Mouse (Mus musculus): ENCODE measurements around the gene Tmem184a. TPM values are rescaled to one million over a fixed set of nuclear protein-coding genes. Genes with fewer than 3 reads are reported as not detected.

The Tmem184a gene
- polyA plus RNA-seq, 1 experiment from 2014 or later = 72.0 TPM

DNA sequence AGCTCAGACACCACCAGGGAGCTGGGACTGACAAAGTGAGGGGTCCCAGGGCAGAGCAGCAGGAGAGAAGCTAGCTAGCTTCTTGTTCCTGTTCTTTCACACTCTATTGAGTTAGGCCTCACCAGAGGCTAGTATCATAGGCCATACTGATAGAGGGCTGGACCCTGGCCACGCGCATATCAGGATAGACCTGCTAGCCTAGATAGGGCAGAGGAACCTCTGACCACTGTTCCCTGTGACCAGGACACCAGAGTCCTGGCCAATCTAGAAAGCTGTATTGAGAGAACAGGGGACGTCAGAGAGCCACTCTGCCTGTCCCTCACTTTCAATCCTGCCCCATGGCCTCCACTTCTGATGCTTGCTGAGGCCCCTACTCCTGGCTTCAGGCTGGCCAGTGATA lies 1.7 kb downstream of the Tmem184a start:
- no peaks in the 10 kb centered on the region for H3K4me1 ChIP-seq (replicated peaks; ENCODE audit: control insufficient read depth, insufficient read depth)
- no peaks in the 10 kb centered on the region for H3K9me3 ChIP-seq (ENCODE audit: control insufficient read depth, low read length)
- 74% methylated on average over 3 of the region's 3 CpGs for WGBS
- peak overlapping the region; percentile 35; the same call in 1 of the 2 replicates for H3K27ac ChIP-seq (replicated peaks)
- no peak for DNase-seq (ENCODE audit: low spot score)
- 0 out of 2 replicates have a peak overlapping the region, but pooled peaks have one; percentile 32 for H3K4me2 ChIP-seq (replicated peaks; ENCODE audit: low read depth)
- TF ChIP-seq EP300 (optimal IDR thresholded peaks at IDR 0.05) = no peak
- no peak for TF ChIP-seq CTCF (IDR thresholded peaks at IDR 0.05; ENCODE audit: low read depth)
- no peak for ATAC-seq (ENCODE audit: low FRiP score, low TSS enrichment)
- no peak overlapping the region for H3K9ac ChIP-seq (ENCODE audit: low read length)
- H3K27me3 ChIP-seq (ENCODE audit: control insufficient read depth, insufficient read depth, low read length) = no peaks in the 10 kb centered on the region
- H3K4me3 ChIP-seq (ENCODE audit: low read depth, low read length) = no peak overlapping the region
- H3K36me3 ChIP-seq (ENCODE audit: control insufficient read depth, insufficient read depth, low read length) = peaks cover 7% of the 10 kb centered on the region; the same call in 1 of the 2 replicates

DNA sequence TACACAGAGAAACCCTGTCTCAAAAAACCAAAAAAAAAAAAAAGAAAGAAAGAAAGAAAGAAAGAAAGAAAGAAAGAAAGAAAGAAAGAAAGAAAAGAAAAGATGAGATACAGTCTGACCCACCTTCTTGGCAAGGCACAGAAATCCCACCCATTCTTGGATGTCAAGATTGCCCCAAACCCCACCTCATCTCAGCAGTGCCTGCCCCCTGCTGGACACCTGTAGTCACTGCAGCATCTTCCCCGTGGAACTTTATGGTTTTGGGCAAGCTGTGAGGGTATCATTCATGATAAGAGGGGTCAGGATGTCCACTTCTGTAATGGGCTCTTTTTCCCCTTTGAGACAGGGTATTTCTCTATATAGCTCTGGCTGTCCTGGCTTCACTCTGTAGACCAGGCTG lies 2.4 kb downstream of the Tmem184a start:
- WGBS = 9% methylated on average over 1 of the region's 1 CpGs
- no peaks in the 10 kb centered on the region for H3K4me1 ChIP-seq (replicated peaks; ENCODE audit: control insufficient read depth, insufficient read depth)
- H3K27ac ChIP-seq (replicated peaks) = no peak overlapping the region
- H3K9me3 ChIP-seq (ENCODE audit: control insufficient read depth, low read length) = no peaks in the 10 kb centered on the region
- H3K27me3 ChIP-seq (ENCODE audit: control insufficient read depth, insufficient read depth, low read length) = no peaks in the 10 kb centered on the region
- ATAC-seq (ENCODE audit: low FRiP score, low TSS enrichment) (no peak), DNase-seq (ENCODE audit: low spot score) (peak; percentile 29)
- no peak overlapping the region for H3K4me3 ChIP-seq (ENCODE audit: low read depth, low read length)
- no peak overlapping the region for H3K4me2 ChIP-seq (replicated peaks; ENCODE audit: low read depth)
- no peak overlapping the region for H3K9ac ChIP-seq (ENCODE audit: low read length)
- 0 out of 2 replicates have a peak, but pooled peaks cover under 1% of the 10 kb centered on the region for H3K36me3 ChIP-seq (ENCODE audit: control insufficient read depth, insufficient read depth, low read length)
- TF ChIP-seq EP300 (optimal IDR thresholded peaks at IDR 0.05) (no peak), CTCF (IDR thresholded peaks at IDR 0.05; ENCODE audit: low read depth) (peak; percentile 80)

DNA sequence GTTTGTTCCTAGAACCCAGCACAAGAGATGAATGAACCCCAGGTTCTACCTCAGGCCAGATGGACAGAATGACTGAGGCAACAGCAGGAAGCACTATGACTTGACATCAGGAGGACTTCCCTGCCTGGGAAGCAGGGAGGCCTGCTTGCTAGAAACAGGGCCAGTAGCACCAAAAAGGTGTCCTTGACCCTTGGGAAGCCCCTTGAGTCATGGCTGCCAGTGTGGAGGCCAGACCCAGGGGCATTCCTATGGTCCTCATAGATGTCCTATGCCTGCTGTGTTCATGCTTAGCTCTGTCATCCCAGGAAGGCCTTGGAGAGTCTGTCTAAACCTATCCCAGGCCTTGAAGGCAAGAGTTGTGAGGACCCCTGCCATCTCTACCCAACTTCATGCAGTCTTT lies 3.3 kb downstream of the Tmem184a start:
- TF ChIP-seq CTCF (IDR thresholded peaks at IDR 0.05; ENCODE audit: low read depth) (no peak), EP300 (optimal IDR thresholded peaks at IDR 0.05) (no peak)
- no peak overlapping the region for H3K27ac ChIP-seq (replicated peaks)
- H3K36me3 ChIP-seq (ENCODE audit: control insufficient read depth, insufficient read depth, low read length) = no peaks in the 10 kb centered on the region
- H3K4me1 ChIP-seq (replicated peaks; ENCODE audit: control insufficient read depth, insufficient read depth) = no peaks in the 10 kb centered on the region
- no peak overlapping the region for H3K9ac ChIP-seq (ENCODE audit: low read length)
- no peak for DNase-seq (ENCODE audit: low spot score)
- H3K27me3 ChIP-seq (ENCODE audit: control insufficient read depth, insufficient read depth, low read length) = no peaks in the 10 kb centered on the region
- H3K4me2 ChIP-seq (replicated peaks; ENCODE audit: low read depth) = no peak overlapping the region
- H3K9me3 ChIP-seq (ENCODE audit: control insufficient read depth, low read length) = no peaks in the 10 kb centered on the region
- ATAC-seq (ENCODE audit: low FRiP score, low TSS enrichment) = no peak
- H3K4me3 ChIP-seq (ENCODE audit: low read depth, low read length) = no peak overlapping the region

DNA sequence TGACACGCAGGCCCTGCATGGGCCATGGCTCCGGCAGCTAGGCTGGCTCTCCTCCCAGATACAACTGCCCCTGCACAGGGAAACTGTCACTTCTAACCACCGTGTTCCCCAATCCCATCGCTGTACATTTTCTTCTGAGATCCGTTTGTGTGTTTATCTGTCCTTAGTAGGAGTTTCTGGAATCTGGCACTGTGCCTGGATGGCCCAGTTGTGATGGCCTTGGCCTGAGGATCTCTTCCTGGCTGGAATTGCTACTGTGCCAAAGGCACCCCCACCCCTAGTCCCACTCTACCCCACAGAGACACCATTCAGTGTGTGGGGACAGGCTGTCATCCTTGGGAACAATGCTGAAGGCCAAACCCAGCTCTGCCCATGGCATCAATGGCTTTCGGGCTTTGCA lies 3.8 kb downstream of the Tmem184a start:
- no peak for DNase-seq (ENCODE audit: low spot score)
- H3K4me1 ChIP-seq (replicated peaks; ENCODE audit: control insufficient read depth, insufficient read depth) = no peaks in the 10 kb centered on the region
- no peak overlapping the region for H3K9ac ChIP-seq (ENCODE audit: low read length)
- no peaks in the 10 kb centered on the region for H3K36me3 ChIP-seq (ENCODE audit: control insufficient read depth, insufficient read depth, low read length)
- TF ChIP-seq EP300 (optimal IDR thresholded peaks at IDR 0.05) = no peak
- TF ChIP-seq CTCF (IDR thresholded peaks at IDR 0.05; ENCODE audit: low read depth) = no peak
- ATAC-seq (ENCODE audit: low FRiP score, low TSS enrichment) = no peak
- no peaks in the 10 kb centered on the region for H3K27me3 ChIP-seq (ENCODE audit: control insufficient read depth, insufficient read depth, low read length)
- H3K4me3 ChIP-seq (ENCODE audit: low read depth, low read length) = no peak overlapping the region
- no peaks in the 10 kb centered on the region for H3K9me3 ChIP-seq (ENCODE audit: control insufficient read depth, low read length)
- H3K27ac ChIP-seq (replicated peaks) = 0 out of 2 replicates have a peak overlapping the region, but pooled peaks have one; percentile 30
- WGBS = 45% methylated on average over 6 of the region's 6 CpGs
- no peak overlapping the region for H3K4me2 ChIP-seq (replicated peaks; ENCODE audit: low read depth)

DNA sequence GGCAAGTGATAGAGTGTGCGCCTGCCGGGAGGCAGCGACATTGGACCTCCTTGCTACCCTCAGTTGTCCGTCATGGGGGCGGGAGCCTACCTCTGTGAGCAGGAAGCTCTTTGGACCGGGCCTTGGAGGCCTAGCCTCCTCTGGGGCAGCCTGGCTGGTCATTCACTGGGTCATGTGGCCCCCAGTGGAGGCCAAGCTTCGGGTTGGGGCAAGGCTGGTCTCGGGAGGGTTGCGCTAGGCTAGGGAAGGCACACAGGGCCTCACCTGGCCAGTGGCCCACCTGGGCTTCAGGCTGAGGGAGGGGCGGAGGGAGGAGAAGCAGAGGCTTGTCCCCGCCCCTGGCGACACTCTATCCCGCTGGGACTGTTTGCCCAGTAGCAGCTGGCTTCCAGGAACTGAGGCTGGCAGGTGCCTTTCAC lies 5.7 kb downstream of the Tmem184a start:
- Histone ChIP-seq H3K27me3 (ENCODE audit: control insufficient read depth, insufficient read depth, low read length) (no peaks in the 10 kb centered on the region), H3K4me3 (ENCODE audit: low read depth, low read length) (peak overlapping the region; percentile 32), H3K9me3 (ENCODE audit: control insufficient read depth, low read length) (no peaks in the 10 kb centered on the region), H3K9ac (ENCODE audit: low read length) (peak overlapping the region; percentile 66), H3K4me2 (replicated peaks; ENCODE audit: low read depth) (peak overlapping the region; percentile 47), H3K27ac (replicated peaks) (peak overlapping the region; percentile 79), H3K36me3 (ENCODE audit: control insufficient read depth, insufficient read depth, low read length) (no peaks in the 10 kb centered on the region), H3K4me1 (replicated peaks; ENCODE audit: control insufficient read depth, insufficient read depth) (no peaks in the 10 kb centered on the region)
- WGBS = 8% methylated on average over 13 of the region's 13 CpGs
- ATAC-seq (ENCODE audit: low FRiP score, low TSS enrichment) = peak; percentile 83
- TF ChIP-seq CTCF (IDR thresholded peaks at IDR 0.05; ENCODE audit: low read depth) (no peak; the same call in 1 of the 2 replicates), EP300 (optimal IDR thresholded peaks at IDR 0.05) (no peak)
- DNase-seq (ENCODE audit: low spot score) = peak; percentile 95

DNA sequence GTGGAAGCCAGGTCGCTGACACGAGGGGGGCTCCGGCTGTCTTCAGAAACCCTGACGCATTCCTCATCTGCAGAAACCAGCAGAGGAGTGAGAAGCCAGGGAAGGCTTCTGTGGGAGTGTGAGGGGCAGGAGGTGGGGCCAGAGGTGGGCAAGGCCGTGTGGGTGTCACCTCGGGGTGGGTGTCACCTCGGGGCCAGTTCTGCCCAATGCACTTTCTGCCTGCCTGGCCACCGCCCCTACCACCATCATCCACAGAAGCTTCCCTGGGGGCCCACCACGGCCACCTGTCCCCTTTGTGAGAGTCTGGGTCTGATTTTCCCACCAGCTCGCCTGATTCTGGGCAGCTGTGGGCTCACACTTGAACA lies 6.6 kb downstream of the Tmem184a start:
- no peaks in the 10 kb centered on the region for H3K4me1 ChIP-seq (replicated peaks; ENCODE audit: control insufficient read depth, insufficient read depth)
- peak overlapping the region; percentile 47 for H3K4me2 ChIP-seq (replicated peaks; ENCODE audit: low read depth)
- no peak for TF ChIP-seq CTCF (IDR thresholded peaks at IDR 0.05; ENCODE audit: low read depth)
- no peak for TF ChIP-seq EP300 (optimal IDR thresholded peaks at IDR 0.05)
- peak overlapping the region; percentile 66 for H3K9ac ChIP-seq (ENCODE audit: low read length)
- no peaks in the 10 kb centered on the region for H3K27me3 ChIP-seq (ENCODE audit: control insufficient read depth, insufficient read depth, low read length)
- H3K9me3 ChIP-seq (ENCODE audit: control insufficient read depth, low read length) = no peaks in the 10 kb centered on the region
- peak overlapping the region; percentile 79 for H3K27ac ChIP-seq (replicated peaks)
- WGBS = 22% methylated on average over 10 of the region's 10 CpGs
- no peaks in the 10 kb centered on the region for H3K36me3 ChIP-seq (ENCODE audit: control insufficient read depth, insufficient read depth, low read length)
- peak; percentile 28; the same call in 1 of the 2 replicates for ATAC-seq (ENCODE audit: low FRiP score, low TSS enrichment)
- peak overlapping the region; percentile 32 for H3K4me3 ChIP-seq (ENCODE audit: low read depth, low read length)
- DNase-seq (ENCODE audit: low spot score) = peak; percentile 74
